Mouse (Mus musculus) liver, embryonic 14.5 days (tissue): ENCODE results near the gene Lmntd2. TPM values are rescaled to one million over a fixed set of nuclear protein-coding genes. Genes with fewer than 3 reads are reported as not detected.
A peak's percentile ranks its signal among the peaks of the same experiment; 100 is the strongest.

Experiments used
- ATAC-seq: fragments of 200-750 bp; cut with Nextera tagmentation; 2 replicates; pipeline ENCODE4 v1.8.0; 2017; ENCODE audit warnings: moderate number of reproducible peaks, mild to moderate bottlenecking, moderate library complexity; ENCODE audit not compliant: insufficient read depth
- DNase-seq, 3 experiments: peaks; one replicate each; pipeline ENCODE4 v3.0.0-alpha.2; 2012 to 2013; ENCODE audit warnings: low read depth in 3 of 3, low spot score in 3 of 3
- H3K27ac ChIP-seq: fragments of 300-500 bp; sonication (generic); 2 replicates; pipeline ENCODE4 v1.5.1; 2014; ENCODE audit warnings: moderate library complexity, mild to moderate bottlenecking, control low read depth, inconsistent platforms
- H3K27me3 ChIP-seq: fragments of 300-500 bp; sonication (generic); 2 replicates; pipeline ENCODE4 v1.6.1; 2014; ENCODE audit warnings: mild to moderate bottlenecking, low read length, moderate library complexity; ENCODE audit not compliant: control insufficient read depth, insufficient read depth
- H3K36me3 ChIP-seq: fragments of 300-500 bp; sonication (generic); replicated peaks from 2 replicates; pipeline ENCODE4 v1.6.1; 2014; ENCODE audit warnings: low read depth; ENCODE audit not compliant: control insufficient read depth, insufficient read depth
- H3K4me1 ChIP-seq, 2 experiments: fragments of 200-500 bp in 1 of 2; fragments of 300-500 bp in 1 of 2; sonication (generic) in 1 of 2; replicated peaks; 2 replicates each; pipeline ENCODE4 v1.6.1; 2012 to 2014; ENCODE audit warnings: antibody characterized with exemption in 1 of 2, inconsistent platforms in 1 of 2, low read length in 1 of 2; ENCODE audit not compliant: control insufficient read depth in 2 of 2, insufficient read depth in 2 of 2
- H3K4me2 ChIP-seq: fragments of 300-500 bp; sonication (generic); 2 replicates; pipeline ENCODE4 v1.6.1; 2014; ENCODE audit warnings: low read depth, mild to moderate bottlenecking, control low read depth, moderate library complexity
- H3K4me3 ChIP-seq, 2 experiments: fragments of 200-500 bp in 1 of 2; fragments of 300-500 bp in 1 of 2; sonication (generic) in 1 of 2; 2 replicates each; pipeline ENCODE4 v1.5.1; 2012 to 2014; ENCODE audit warnings: low read depth in 2 of 2, low read length in 2 of 2, mild to moderate bottlenecking in 2 of 2, control low read depth in 1 of 2, inconsistent platforms in 1 of 2, moderate library complexity in 1 of 2; ENCODE audit not compliant: insufficient read depth in 1 of 2
- H3K9ac ChIP-seq: fragments of 300-500 bp; sonication (generic); replicated peaks from 2 replicates; pipeline ENCODE4 v1.6.1; 2014; ENCODE audit warnings: mild to moderate bottlenecking, control low read depth, moderate library complexity
- H3K9me3 ChIP-seq: fragments of 300-500 bp; sonication (generic); 2 replicates; pipeline ENCODE4 v1.6.1; 2016; ENCODE audit warnings: low read length, mixed read lengths; ENCODE audit not compliant: control insufficient read depth
- CTCF ChIP-seq: IDR thresholded peaks from 2 replicates; pipeline ENCODE4 v1.5.1; 2016; ENCODE audit warnings: antibody characterized with exemption, low read depth, control low read depth
- EP300 ChIP-seq: IDR thresholded peaks from 2 replicates; pipeline ENCODE4 v1.6.1; 2016; ENCODE audit warnings: antibody characterized with exemption, low read depth
- WGBS: fragments of 180-500 bp; shearing (Covaris S2); extraction: QIAGEN DNeasy Blood & Tissue Kit; methylation state at CpG from one replicate; pipeline ENCODE4 v1.1.7; 2014; ENCODE audit not compliant: insufficient replicate concordance; 5-methylcytosine and 5-hydroxymethylcytosine counted together
- polyA plus RNA-seq, 2 experiments: library from polyadenylated mRNA; depleted of rRNA in 1 of 2; stranded (reverse) in 1 of 2; unstranded in 1 of 2; fragments of >200 nt; fragmentation: Nextera tagmentation in 1 of 2; extraction: Ambion mirVana in 1 of 2; gene quantifications; 2 replicates each; pipeline versions ENCODE4 v1.2.1 to v1.2.3; 2012 to 2014

Lmntd2 gene
- polyA plus RNA-seq, 2 experiments: 0.25 to 2.0 TPM

DNA sequence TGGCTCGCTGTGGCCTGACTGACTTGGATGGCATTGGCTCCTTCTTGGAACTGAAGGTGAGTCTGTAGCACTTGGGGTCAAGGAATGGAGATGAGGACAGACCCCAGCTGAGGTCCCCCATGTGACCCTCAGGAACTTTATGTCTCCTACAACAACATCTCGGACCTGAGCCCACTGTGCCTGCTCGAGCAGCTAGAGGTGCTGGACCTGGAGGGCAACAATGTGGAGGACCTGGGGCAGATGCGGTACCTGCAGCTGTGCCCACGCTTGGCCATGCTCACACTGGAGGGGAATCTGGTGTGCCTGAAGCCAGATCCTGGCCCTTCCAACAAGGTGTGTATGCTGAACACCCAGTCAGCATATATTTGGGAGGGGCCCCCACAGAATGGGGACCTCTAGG, 8.4 kb downstream of the Lmntd2 start:
- Histone ChIP-seq H3K4me3 (no peak overlapping the region), H3K27ac (peak overlapping the region; percentile 10), H3K27me3 (no peaks in the 10 kb centered on the region), H3K4me2 (no peak overlapping the region), H3K9me3 (no peaks in the 10 kb centered on the region), H3K9ac (no peak overlapping the region), H3K36me3 (no peaks in the 10 kb centered on the region), H3K4me1 (peaks cover 41 to 46% of the 10 kb centered on the region in 2 experiments)
- no peak for TF ChIP-seq CTCF
- TF ChIP-seq EP300: no peak
- DNase-seq: no peak
- 86% methylated on average over 5 of the region's 5 CpGs for WGBS
- ATAC-seq: no peak

DNA sequence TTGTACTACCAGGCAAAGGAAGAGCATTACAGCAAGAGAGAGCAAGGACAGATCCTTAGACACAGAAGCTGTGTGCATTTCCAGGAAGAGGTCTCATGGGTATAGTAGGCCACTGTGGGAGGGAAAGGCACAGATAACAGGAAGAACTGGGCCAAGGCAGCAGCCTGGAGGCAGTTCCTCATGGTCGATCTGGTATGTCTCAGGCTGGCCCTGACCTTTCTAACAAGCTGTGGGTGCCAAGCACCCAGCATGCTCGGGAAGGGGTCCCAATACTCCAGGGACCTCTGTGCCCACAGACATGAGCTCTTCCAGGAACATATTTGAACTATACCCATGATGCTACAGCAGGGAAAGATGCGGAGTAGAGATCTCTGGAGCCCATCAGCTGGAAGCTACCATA, 9.3 kb downstream of the Lmntd2 start:
- H3K36me3 ChIP-seq: no peaks in the 10 kb centered on the region
- H3K4me3 ChIP-seq: no peak overlapping the region
- H3K4me2 ChIP-seq: no peak overlapping the region
- 52% methylated on average over 3 of the region's 3 CpGs for WGBS
- no peak for TF ChIP-seq EP300
- no peak for TF ChIP-seq CTCF
- no peaks in the 10 kb centered on the region for H3K9me3 ChIP-seq
- no peaks in the 10 kb centered on the region for H3K27me3 ChIP-seq
- H3K27ac ChIP-seq: peak overlapping the region; percentile 7
- DNase-seq: no peak
- ATAC-seq: no peak
- no peak overlapping the region; the same call in 1 of the 2 replicates for H3K9ac ChIP-seq
- H3K4me1 ChIP-seq: peaks cover 37 to 40% of the 10 kb centered on the region in 2 experiments

DNA sequence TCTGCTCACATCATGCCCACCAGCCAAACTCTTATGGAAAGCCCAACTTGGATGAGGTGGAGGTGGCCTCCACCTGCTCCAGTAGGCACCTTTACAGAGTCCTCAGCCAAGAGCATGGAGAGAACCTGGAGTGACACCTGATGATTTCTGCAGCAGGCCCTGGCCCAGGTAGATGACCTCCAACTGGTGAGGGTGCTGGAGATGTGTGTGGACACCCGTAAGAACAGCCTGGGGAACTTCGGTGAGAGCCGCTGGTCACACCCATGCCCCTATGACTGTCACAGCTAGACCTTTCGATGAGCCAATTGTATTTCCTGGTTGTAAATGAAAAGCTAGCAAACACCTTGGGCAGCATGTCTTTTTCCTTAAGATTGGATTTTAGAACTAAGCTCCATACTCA, 15.8 kb downstream of the Lmntd2 start:
- Histone ChIP-seq H3K4me1 (peaks cover 49 to 50% of the 10 kb centered on the region in 2 experiments), H3K9ac (no peak overlapping the region), H3K4me3 (0 out of 4 replicates have a peak overlapping the region, but pooled peaks of 1 of the 2 experiments have one; percentile 3), H3K4me2 (peak overlapping the region; percentile 78), H3K36me3 (no peaks in the 10 kb centered on the region), H3K27me3 (no peaks in the 10 kb centered on the region), H3K9me3 (no peaks in the 10 kb centered on the region), H3K27ac (no peak overlapping the region)
- no peak for DNase-seq
- ATAC-seq: no peak
- TF ChIP-seq CTCF: no peak
- no peak for TF ChIP-seq EP300
- 93% methylated on average over 4 of the region's 4 CpGs for WGBS

DNA sequence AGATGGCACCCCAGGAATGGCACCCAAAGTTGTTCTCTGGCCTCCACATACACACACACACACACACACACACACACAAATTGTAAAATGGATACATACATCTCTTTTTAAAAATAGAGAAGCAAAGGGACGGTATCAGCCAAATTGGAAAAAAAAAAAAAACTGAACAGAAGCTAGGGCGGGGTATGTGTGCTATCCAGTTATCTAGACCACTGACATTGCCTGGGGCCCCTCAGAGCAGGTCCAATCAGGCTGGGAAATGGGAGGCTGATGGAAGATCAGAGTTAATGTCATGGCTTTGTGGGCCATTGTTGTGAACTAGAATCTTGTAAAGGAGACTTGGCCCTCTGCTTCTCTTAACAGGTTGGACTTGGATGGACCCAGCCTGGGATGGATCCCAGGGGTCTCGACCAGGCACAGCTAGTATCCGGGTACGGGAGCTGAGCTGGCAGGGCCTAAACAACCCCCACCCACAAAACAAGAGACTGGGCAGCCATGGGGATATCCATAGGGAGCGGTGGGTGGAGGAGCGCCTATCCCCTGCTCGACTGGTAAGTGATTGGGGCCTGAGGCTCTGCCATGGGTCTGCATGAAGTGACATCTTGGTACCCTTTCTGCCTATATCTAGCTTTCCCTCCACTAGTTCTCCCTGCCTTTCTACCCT, 17.1 kb downstream of the Lmntd2 start:
- H3K4me3 ChIP-seq: peak overlapping the region; percentile 31 to 34
- ATAC-seq (no peak), DNase-seq (peak; percentile 44 to 55 (median 48))
- TF ChIP-seq CTCF (no peak), EP300 (peak; percentile 31; the same call in 1 of the 2 replicates)
- H3K27me3 ChIP-seq: no peaks in the 10 kb centered on the region
- H3K9me3 ChIP-seq: no peaks in the 10 kb centered on the region
- H3K9ac ChIP-seq: peak overlapping the region; percentile 56
- H3K4me1 ChIP-seq: peaks cover 50 to 55% of the 10 kb centered on the region in 2 experiments
- 54% methylated on average over 8 of the region's 8 CpGs for WGBS
- peak overlapping the region; percentile 65 for H3K27ac ChIP-seq
- peak overlapping the region; percentile 78 for H3K4me2 ChIP-seq
- H3K36me3 ChIP-seq: peaks cover 7% of the 10 kb centered on the region

DNA sequence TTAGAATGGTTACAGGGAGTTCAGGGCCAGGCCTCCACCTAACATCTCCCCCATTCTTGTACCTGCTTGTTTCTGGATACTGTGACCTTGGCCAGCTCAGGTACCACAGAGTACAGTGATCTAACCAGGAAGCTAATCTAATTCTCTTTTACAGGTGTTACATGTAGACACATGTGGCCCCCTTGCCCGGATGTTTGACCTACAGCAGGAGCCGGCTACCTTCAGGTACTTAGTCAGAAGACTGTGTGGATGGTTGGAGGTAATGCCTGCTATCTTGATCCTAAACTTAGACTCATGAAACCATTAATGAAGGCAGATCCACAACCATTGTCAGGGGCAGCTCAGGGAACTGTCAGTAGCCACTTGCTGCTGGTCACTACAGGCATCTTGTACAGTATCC, 18.1 kb downstream of the Lmntd2 start:
- Histone ChIP-seq H3K36me3 (peaks cover 17% of the 10 kb centered on the region), H3K27me3 (no peaks in the 10 kb centered on the region), H3K4me1 (peaks cover 50 to 55% of the 10 kb centered on the region in 2 experiments), H3K27ac (peak overlapping the region; percentile 65), H3K4me2 (peak overlapping the region; percentile 90), H3K9ac (peak overlapping the region; percentile 56), H3K9me3 (no peaks in the 10 kb centered on the region), H3K4me3 (no peak overlapping the region)
- no peak for TF ChIP-seq CTCF
- no peak for TF ChIP-seq EP300
- DNase-seq: no peak
- ATAC-seq: no peak
- WGBS: 83% methylated on average over 2 of the region's 2 CpGs
